Mouse (Mus musculus) liver, adult 2 months (tissue): ENCODE results near the gene Qsox1.

Experiments
- CTCF ChIP-seq: fragments of 200-500 bp; IDR thresholded peaks from 2 replicates; pipeline ENCODE4 v1.5.1; 2011; ENCODE audit warnings: low read depth, low read length, control low read depth
- POLR2A ChIP-seq: fragments of 200-500 bp; IDR thresholded peaks from 2 replicates; pipeline ENCODE4 v1.6.1; 2011; ENCODE audit warnings: low read length, control low read depth; ENCODE audit not compliant: insufficient read depth; ENCODE audit errors: extremely low read depth

DNA sequence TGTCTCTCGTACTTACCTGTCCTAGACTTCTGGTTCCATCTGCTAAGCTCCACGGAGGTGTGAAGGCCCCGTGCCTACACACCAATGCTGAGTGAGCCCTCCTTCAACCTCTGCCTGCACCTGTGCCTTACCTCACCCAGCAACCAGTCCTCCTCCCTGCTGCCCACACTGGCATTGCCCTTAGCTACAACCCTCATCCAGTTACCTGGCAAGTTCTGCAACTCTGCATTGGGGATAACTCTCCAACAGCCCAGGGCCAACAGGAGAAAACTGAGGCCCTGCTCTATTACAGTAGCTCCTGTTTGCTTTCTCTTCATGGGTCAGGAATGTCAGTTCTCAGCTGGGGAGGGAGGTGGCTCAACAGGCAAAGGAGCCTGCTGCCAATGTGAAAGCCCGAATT, 14.7 kb downstream of the Qsox1 start:
- TF ChIP-seq CTCF, result no peak
- TF ChIP-seq POLR2A, result no peak
